Mouse (Mus musculus) kidney, postnatal 4 days (tissue): ENCODE results near the gene Fgf22.

Source experiments
- DNase-seq, 2 experiments: peaks; one replicate each; pipeline ENCODE4 v3.0.0; 2021; ENCODE audit warnings: mixed read lengths in 2 of 2

The Fgf22 gene

DNA sequence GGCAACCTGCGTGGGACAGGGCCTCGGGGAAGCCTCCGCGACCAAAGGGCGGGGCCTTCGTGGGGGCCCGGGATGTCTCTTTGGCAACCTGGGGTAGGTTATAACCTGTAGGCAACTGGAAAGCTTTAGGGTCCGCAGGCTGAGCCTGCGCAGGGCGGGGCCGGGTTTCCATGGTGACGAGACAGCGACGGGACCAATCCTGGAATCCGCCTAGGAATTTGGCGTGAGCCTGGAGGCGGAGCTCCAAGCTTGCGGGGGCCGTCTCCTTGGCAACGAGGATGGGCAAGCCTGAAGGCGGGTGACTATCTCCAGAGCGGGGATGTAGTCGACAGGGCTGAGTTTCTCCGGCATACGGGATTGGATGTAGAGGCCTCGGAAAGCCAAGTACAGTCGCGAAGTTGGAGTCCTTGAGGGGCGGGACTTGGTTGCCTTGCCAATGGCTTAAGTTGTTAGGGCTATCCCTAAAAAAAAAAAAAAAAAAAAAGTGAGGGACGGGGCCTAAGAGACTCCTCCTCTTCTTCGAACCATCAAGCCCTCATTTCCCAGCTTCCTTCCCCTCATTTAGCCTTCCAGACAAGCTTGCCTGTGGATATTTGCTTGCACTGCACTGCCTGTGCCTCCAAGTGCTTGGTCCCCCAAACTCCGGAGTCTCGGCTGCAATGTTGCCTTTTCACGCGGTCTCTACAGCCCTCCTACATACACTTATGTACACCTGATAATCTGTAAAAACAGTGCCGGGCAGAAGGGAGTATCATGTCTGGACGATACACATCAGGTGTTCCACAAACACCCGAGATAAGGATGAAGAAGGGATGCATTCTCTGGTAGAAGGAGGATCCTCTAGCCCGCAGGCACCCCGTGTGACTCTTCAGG lies 12.7 kb downstream of the Fgf22 start:
- DNase-seq = peak; percentile 96 to 97

DNA sequence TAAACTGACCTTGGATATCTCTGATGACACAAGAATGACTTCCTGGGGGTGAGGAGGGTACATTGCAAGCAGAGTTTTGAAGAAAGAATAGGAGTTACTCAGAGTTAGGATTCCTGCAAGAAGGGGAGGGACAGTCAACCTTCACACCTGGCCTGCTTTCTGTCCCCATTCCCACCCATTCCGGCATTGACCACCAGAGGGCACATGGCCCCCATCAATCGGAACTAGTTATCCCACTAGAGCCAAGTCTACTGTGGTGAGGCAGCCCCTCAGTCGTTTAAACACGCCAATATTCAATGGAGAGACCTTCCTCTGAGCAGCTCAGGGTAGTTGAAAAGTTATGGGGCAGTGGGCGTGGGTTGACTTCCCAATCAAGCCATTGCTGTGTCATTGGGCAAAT lies 13.5 kb downstream of the Fgf22 start:
- DNase-seq = peak; percentile 89 to 91

DNA sequence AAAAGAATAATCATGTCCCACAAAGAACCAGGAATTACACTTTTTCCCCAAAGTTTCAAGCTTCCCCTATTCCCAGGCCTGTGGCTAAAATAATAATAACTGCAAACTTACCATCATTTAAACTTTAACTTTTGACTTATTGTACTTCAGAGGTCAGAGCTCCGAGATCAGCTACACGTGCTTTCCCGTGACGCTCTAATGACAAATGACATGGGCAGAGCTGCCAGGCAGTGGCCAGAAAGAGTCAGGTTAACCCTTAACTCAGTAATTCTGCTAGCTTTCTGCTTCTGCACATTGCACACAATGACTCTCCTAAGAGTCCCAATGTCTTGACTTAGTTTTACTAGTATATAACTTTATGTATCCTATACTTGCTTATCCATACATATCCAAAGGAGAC lies 14.5 kb downstream of the Fgf22 start:
- DNase-seq = no peak

DNA sequence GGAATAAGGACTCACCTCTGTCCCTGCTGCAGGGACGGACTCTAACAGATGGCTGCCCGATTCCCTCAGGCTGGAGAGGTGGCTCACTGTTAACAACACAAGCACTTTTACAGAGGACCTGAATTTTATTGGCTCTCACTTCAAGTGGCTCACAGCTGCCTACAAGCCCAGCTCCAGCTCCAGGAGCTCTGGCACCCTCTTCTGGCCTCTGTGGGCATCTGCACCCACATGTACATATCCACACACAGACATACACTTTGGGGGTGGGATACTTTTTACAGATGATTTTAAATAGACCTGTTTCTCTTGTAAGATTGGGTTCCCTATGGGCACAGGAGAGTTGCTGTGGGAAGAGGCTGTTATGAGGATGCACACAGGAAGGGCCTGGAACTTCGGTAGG lies 17.4 kb downstream of the Fgf22 start:
- no peak for DNase-seq

DNA sequence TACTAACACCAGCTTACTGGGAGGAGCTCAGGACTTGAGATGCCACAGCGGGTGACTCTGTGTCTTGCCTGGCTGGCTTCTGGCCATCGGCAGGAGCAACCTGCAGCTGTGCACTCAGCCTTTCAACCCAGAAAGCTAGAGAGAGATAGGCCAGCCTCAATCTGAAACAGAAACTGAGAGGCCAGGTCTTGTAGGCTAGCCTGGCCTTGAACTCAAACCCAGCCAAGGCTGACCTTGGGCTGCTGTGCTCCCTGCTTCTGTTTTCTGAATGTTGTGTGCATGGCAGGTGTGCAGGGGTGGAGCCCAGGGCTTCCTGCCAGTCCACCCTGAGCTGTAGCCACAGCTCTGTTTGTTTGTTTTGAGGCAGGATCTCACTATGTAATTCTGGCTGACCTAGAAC lies 18.3 kb downstream of the Fgf22 start:
- DNase-seq = no peak

DNA sequence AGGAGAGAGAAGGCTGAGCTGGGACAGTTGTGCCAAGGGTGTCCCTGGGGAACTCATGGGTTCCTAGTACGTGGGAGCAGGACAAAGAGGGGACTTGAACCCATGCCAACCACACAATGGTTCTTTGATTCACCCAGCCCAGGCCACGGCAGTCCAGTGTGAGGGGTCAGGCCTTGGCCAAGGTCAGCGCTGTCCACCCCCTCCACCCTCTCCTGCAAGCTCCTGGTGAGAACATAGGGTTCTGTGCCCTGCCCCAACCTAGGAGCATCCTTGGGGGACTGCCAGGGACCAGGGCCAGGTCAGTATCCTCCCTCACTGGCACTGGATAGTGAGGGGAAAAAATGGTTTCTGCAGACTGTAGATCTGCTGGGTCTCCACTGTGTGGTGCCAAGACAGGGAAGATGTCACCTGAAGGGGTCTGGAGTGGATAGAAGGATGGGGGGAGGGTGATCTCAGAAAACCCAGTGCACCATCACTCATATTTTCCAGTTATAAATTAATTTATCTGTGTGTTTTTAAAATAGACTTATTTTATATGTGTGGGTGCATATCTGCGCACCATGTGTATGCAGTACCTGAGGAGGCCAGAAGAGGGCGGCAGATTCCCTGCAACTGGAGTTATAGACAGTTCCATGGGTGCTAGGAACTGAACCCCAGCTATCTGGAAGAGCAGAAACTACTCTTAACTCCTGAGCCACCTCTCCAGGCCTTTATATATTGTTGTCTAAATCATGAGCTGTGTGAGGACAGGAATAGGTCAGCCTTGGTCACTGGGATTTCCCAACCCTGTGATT lies 19.8 kb downstream of the Fgf22 start:
- DNase-seq = no peak

DNA sequence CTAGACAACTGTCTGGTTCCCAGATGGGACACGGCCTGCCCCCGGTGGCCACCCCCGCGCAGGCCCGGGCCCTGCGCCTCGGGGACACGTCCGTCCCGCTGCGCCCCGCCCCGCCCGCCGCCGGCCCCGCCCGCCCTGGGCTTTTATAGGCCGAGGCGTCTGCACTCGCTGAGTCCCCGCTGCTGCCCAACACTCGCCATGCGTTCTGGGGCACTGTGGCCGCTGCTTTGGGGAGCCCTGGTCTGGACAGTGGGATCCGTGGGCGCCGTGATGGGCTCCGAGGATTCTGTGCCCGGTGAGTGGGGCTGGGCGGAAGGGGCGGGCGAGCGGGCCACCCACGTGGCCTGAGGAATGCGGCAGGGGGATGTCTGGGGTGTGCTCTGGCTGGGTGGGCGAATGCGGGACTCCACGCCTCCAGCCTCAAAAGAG lies 22.2 kb downstream of the Fgf22 start, which contains the start of gene Fstl3:
Gene Fstl3 (plus strand): TSS at position 170 of the 429 bp plus-strand sequence.
- DNase-seq = peak; percentile 65 to 74

DNA sequence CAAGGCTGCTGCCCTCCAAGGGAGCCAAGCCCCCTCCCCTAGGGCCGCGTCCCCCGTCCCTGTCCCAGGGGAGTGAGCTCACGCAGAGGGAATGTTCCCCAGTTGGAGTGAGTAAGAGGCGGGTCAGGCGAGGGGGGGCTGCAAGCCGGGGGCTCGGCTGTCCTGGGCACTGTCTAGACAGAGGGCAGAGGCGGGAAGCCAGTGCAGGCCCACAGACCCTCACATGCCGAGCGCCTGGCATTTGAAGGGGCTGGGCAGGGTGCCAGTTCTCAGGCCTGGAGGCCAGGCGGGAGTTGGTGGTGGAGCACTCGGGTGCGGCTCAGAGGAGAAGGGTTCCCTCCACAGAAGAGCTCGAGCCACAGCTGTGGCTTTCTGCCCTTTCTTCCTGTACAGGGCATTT lies 23.1 kb downstream of the Fgf22 start:
- peak; percentile 78 to 84 for DNase-seq

DNA sequence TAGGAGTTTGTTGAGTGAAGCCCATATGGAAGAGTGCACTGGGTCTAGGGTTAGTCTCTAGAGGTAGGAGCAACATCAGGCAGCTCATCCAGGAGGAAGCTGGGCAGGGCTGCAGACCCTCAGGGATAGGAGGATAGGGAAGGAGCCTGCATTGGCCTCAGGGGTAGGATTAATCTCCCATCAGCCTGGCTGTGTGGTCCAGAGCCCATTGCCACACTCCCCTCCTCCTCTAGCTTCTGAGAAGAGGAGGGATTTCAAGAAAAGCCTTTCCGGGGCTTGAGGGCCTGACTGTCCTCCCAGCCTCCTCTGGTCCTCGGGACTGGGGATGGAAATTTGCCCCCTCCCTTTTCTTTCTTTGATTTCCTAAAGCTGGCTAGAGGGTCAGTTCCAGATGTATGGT lies 24.3 kb downstream of the Fgf22 start:
- no peak for DNase-seq

DNA sequence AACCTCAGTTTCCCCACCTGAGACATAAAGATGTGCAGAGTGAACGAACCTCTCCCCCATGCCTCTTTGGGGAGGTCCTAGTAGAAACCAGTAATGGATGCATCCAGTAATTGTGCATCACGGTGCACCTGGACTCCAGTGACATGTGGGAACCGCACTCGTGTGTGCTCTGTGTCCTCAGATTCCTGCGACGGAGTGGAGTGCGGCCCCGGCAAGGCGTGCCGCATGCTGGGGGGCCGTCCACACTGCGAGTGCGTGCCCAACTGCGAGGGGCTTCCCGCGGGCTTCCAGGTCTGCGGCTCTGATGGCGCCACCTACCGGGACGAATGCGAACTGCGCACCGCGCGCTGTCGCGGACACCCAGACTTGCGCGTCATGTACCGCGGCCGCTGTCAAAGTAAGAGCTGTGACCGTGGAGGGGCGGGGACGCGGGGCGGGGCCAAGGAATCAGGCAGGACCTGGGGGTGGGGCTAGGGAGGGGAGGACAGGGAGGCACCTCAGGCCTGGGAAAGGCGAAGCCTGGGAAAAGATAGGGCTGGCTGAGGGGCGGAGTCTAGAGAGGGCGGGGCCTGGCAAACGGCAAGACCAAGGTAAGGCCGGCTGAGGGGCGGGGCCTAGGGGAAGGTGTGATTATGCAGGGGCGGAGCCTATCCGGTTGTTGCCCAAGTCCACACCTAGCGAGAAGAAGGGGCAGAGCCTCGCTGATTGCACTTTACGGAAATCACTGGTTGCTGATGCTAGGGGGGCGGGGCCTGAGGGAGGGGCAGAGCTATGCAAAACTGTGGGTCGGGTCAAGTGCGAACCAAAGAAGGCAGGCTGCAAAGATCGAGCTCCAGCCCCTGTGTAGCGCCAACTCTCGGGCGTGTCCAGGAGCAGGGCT lies 25.1 kb downstream of the Fgf22 start:
- DNase-seq = peak; percentile 99

DNA sequence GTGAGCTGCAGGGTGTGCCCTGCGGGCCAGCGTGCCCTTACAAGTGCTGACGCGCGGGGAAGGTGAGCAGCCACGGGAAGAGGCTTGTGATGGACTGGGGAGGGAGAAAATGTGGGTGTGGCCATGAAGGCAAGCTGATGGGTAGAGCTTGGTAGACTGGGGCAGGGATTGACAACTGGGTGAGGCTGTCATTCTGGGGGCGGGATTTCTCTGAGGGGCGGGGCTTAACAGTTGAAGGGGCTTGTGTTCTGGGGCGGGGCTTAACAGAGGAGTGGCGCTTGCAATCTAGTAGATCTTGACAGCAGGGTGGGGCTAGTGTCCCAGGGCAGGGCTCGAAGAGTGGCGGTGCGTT lies 25.8 kb downstream of the Fgf22 start:
- DNase-seq = peak; percentile 85 to 89

DNA sequence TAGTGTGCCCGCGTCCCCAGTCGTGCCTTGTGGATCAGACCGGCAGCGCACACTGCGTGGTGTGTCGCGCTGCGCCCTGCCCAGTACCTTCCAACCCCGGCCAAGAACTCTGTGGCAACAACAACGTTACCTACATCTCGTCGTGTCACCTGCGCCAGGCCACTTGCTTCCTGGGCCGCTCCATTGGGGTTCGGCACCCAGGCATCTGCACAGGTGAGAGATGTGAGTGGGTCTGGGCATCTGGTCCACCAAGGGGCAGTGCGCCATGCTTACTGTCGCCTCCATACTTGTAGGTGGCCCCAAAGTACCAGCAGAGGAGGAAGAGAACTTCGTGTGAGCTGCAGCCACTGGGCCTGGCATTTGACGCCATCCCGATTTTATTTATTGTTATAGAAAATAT lies 26.3 kb downstream of the Fgf22 start:
- no peak for DNase-seq

DNA sequence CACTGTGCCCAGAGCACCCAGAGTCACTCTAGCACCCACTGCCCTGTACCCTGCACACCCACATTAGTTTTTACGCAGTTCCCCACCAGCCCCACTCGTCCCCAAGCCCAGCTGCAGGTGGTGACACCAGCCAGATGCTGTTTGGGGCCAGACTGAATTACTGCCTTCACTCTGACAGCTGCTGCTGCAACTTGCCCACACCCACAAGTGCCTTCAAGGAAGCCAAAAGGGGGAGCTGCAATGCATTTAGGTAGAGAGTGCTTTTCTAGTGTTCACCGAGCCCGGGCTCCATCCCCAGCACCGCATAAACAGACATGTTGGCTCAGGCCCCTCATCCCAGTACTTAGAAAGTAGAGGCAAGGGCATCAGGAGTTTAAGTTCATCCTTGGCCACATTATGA lies 27.1 kb downstream of the Fgf22 start:
- no peak for DNase-seq

DNA sequence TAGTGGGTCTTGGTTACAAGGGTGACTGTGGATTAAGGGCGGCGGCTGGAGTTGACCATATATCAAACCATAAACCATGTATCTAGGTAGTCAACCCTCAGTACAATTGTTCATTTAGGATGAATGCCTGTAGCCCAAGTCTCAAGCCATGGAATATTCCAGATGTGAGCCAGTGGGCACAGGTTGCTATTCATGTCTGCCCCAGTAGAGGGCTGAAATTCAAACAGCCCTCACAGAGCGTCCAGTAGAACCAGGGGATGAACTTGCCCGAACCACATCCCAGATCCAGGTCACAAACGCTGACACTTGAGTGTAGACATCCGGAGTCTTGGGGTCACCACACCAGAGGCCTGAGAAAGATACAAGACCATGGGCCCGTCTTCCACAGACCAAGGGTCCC lies 28.2 kb downstream of the Fgf22 start:
- peak; percentile 58 to 65 for DNase-seq

DNA sequence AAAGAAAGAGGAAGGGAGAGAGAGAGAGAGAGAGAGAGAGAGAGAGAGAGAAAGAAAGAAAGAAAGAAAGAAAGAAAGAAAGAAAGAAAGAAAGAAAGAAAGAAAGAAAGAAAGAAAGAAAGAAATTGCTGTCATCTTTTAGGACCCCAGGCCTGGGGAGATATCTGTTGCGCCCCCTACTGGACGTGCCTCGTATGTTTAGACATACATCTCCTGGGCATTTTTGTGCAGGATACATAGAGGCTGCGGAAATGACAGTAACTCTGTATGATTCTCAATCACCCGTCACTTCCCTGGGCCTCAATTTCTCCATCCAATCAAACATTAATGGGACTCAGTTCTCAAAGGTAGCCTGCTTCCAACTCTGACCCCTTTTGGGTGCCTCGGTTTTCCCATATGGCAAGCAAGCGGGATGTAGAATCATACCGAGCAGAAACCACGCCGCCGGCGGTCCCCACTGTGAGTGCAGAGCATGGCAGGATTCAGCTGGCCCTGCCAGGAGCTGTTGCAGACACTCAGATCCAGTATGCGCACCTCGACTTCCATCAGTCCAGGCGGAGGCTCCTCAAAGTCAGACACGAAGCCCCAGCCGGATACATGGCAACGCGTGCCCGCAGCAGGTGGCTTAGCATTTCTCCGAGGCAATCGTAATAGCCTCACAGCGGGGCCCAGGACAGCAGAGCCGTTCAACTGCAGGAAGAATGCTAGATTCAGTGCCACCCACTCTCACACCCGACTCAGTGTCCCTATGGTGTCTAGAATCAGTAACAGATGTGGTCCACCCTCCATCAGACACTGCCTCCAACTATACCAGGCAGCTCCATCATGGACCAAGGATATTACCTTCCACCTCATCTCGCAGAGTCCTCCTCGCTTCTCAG lies 29.3 kb downstream of the Fgf22 start:
- DNase-seq = peak; percentile 73 to 78

DNA sequence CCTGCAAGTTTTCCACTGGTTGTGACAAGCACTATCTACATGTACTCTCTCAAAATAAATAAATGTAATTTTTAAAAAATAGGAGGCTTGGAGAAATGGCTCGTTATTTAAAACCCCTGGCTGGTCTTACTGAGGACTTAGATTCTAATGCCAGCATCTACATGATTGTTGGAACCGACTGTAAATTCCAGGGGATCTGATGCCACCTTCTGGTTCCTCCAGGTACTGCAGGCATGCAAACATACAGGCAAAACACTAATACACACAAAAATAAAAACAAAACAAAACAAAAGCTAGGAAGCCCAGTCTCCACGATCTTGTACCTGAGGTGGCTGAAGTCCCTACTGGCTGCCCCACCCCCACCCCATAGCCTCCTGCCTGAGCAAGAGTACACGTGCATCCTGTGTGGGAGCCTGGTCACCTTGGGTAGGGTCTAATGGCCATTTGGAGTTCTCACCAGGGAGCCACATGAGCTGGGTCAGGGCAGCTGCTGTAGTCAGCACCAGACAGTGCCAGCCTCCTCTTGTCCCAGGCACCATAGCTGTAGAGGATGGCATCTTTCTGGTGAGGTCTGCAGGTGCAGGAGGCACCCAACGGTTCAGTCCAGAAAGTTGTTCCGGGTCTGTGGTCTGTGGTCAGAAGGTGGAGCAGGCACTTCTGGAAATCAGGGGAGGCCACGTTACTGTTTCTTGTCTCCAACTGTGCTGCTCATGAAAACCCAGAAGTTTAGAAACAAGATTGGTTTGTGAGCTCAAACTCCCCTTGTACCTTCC lies 33.7 kb downstream of the Fgf22 start:
- DNase-seq = peak; percentile 90 to 92

DNA sequence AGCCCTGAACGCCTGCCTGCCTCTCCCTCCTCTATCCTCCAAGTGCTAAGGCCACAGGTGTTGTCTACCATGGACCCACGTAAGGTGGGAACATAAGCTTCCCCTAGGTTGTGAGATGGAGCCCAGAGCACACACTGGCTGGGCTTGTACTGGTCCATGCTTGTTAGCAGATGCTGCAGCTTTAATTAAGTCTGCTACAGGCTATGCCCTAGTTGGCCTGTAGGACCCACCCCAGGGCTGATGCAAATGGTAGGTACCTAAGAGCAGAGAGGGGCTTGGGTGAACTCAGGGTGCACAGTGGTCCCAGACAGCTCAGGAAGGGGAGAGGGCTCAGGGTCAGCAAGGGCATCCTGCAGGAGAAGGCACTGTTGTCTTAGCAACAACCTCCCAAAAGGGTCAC lies 34.7 kb downstream of the Fgf22 start:
- no peak for DNase-seq

DNA sequence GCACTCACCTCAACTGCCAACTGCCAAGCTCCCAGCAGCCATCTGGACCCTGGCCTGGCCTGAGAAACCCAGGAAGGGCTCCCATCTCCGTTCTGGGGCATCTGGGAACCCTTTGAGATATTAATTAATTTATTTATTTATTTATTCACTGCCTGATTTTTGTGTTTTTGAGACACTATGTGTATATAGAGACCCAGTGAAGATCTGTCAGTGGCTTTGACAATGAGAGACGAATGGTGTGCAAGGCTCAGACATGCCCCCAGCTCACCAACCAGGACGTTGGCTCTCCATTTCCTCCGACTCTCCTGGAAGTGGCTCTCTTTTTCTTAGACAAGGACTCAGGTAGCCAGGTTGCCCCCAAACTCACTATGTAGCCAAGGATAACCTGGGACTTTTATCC lies 36.0 kb downstream of the Fgf22 start, which contains the start of gene Prss57:
Gene Prss57 (minus strand): TSS at position 101 of the 400 bp plus-strand sequence.
- no peak for DNase-seq

DNA sequence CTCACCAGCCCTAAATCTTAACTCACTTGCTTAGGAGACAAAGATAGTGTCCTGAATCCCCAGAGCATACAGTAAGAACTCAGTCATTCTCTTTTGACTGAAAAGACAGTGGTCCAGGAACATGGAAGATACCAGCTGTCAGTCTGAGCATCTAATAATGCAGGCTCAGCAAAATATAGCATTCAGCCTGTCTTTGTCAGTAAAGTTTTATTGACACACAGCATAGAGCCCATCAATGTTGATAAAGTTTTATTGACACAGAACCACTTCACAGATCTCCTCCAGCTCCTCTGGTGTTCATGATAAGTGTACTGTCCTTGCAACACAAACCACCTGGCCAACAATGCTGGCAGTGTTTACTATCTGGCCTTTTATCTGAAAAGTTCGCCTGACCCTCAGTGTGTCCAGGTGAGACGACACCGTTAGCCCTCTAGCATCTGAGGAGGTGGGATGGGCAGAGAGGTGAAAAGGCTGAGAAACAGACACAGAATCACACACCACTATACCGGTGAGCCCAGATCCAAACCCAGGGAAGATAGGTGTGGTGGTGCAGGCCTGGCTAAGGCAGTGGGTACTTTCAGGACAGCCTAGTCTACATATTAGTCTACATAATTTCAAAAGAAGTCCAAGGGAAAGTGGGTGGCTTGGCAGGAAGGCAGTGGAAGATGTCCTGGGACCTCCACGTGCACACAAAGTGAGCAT lies 37.6 kb downstream of the Fgf22 start:
- DNase-seq = no peak

DNA sequence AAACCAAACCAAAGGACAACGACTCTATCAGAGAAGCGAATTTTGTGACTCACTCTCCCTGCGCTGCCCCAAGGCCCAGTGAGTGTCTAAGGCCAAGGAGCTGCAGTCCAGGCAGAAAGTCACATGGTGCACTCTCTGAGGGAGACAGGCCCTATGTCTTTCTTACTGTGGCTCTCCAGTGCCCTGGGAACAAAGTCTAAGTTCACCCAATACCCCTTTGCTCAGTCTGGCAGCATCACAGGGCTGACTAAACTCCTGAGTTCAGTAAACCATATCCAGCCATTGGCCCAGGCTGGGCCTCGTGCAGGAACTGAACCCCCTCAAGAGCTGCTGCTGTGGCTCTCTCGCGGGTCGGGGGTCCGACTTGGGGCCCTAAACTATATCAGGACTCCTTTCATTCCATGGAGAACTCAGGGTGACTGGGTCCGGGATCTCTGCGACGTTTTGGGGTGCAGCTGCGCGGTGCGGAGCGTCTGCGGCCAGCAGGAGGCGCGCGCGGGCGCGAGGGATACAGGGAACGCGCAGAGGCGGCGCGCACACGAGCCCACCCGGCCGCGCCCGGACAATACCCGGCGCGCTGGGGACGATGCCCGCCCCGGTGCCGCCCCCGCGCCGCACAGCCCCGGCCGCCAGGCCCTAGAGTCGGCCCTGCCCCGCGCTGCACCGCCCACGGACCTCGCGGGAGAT lies 38.3 kb downstream of the Fgf22 start, which contains the start of gene Palm:
Gene Palm (plus strand): TSS at position 522 of the 687 bp plus-strand sequence.
- DNase-seq = peak; percentile 90 to 92
